Mouse (Mus musculus) heart, postnatal 0 days (tissue): ENCODE measurements at regions not wholly inside any gene's neighbourhood (a gene's known extent, or its start where the extent isn't known, plus 50 kb on each side); places are given as distances from the start of the nearest gene placed in this dataset.

ENCODE experiments used
- ATAC-seq: fragments of 200-750 bp; cut with Nextera tagmentation; 2 replicates; pipeline ENCODE4 v1.8.0; 2017; ENCODE audit warnings: low read depth, moderate number of reproducible peaks, moderate library complexity; ENCODE audit not compliant: insufficient read depth
- DNase-seq: peaks from one replicate; pipeline ENCODE4 v3.0.0-alpha.2; 2016; ENCODE audit warnings: low spot score
- H3K27ac ChIP-seq: fragments of 300-500 bp; sonication (generic); 2 replicates; pipeline ENCODE4 v1.5.1; 2014; ENCODE audit warnings: low read depth, mild to moderate bottlenecking
- H3K27me3 ChIP-seq: fragments of 300-500 bp; sonication (generic); 2 replicates; pipeline ENCODE4 v1.6.1; 2014; ENCODE audit warnings: low read length, mixed read lengths; ENCODE audit not compliant: control insufficient read depth, insufficient read depth
- H3K36me3 ChIP-seq: fragments of 300-500 bp; sonication (generic); replicated peaks from 2 replicates; pipeline ENCODE4 v1.6.1; 2014; ENCODE audit warnings: low read length, mixed read lengths; ENCODE audit not compliant: control insufficient read depth, insufficient read depth
- H3K4me1 ChIP-seq: fragments of 300-500 bp; sonication (generic); 2 replicates; pipeline ENCODE4 v1.6.1; 2014; ENCODE audit warnings: antibody characterized with exemption; ENCODE audit not compliant: control insufficient read depth, insufficient read depth
- H3K4me2 ChIP-seq: fragments of 300-500 bp; sonication (generic); 2 replicates; pipeline ENCODE4 v1.6.1; 2014; ENCODE audit warnings: low read depth, mild to moderate bottlenecking, low read length, moderate library complexity
- H3K4me3 ChIP-seq: fragments of 300-500 bp; sonication (generic); 2 replicates; pipeline ENCODE4 v1.5.1; 2014; ENCODE audit warnings: low read depth, low read length
- H3K9ac ChIP-seq: fragments of 300-500 bp; sonication (generic); replicated peaks from 2 replicates; pipeline ENCODE4 v1.6.1; 2014; ENCODE audit warnings: low read depth, low read length, mixed read lengths
- H3K9me3 ChIP-seq: fragments of 300-500 bp; sonication (generic); replicated peaks from 2 replicates; pipeline ENCODE4 v1.6.1; 2016; ENCODE audit warnings: low read length; ENCODE audit not compliant: control insufficient read depth
- CTCF ChIP-seq: IDR thresholded peaks from 2 replicates; pipeline ENCODE4 v1.5.1; 2016; ENCODE audit warnings: antibody characterized with exemption, control low read depth, low read depth
- EP300 ChIP-seq: IDR thresholded peaks from 2 replicates; pipeline ENCODE4 v1.6.1; 2016; ENCODE audit warnings: antibody characterized with exemption, low read depth
- WGBS: fragments of 180-500 bp; shearing (Covaris S2); extraction: QIAGEN DNeasy Blood & Tissue Kit; methylation state at CpG from one replicate; pipeline ENCODE4 v1.1.7; 2014; 5-methylcytosine and 5-hydroxymethylcytosine counted together

- DNase-seq (no peak), ATAC-seq (no peak)
- Histone ChIP-seq H3K27me3 (no peaks in the 10 kb centered on the region), H3K36me3 (no peaks in the 10 kb centered on the region), H3K9me3 (no peaks in the 10 kb centered on the region), H3K4me1 (no peaks in the 10 kb centered on the region), H3K4me2 (no peak overlapping the region), H3K27ac (no peak overlapping the region), H3K9ac (no peak overlapping the region), H3K4me3 (no peak overlapping the region)
- no peak for TF ChIP-seq CTCF
- 26% methylated on average over 2 of the region's 2 CpGs for WGBS
Measured at GRCm38 (mm10) chr14:102663240-102663639, 319.2 kb downstream of the Kctd12 start.

- H3K27me3 ChIP-seq, result no peaks in the 10 kb centered on the region
- H3K4me1 ChIP-seq, result no peaks in the 10 kb centered on the region
- DNase-seq (no peak), ATAC-seq (no peak)
- H3K4me2 ChIP-seq, result no peak overlapping the region
- no peak for TF ChIP-seq EP300
- no peak for TF ChIP-seq CTCF
- H3K4me3 ChIP-seq, result no peak overlapping the region
- no peak overlapping the region for H3K9ac ChIP-seq
- H3K36me3 ChIP-seq, result no peaks in the 10 kb centered on the region
- H3K27ac ChIP-seq, result no peak overlapping the region
- WGBS, result 79% methylated on average over 11 of the region's 11 CpGs
- no peaks in the 10 kb centered on the region for H3K9me3 ChIP-seq
Measured at GRCm38 (mm10) chr14:102660351-102660750, 322.1 kb downstream of the Kctd12 start.

- TF ChIP-seq CTCF (no peak), EP300 (no peak)
- no peak for ATAC-seq
- WGBS, result 70% methylated on average over 1 of the region's 1 CpGs
Measured at GRCm38 (mm10) chr14:102656235-102656634, 326.2 kb downstream of the Kctd12 start.

GRCm38 (mm10) chr14:102629601-102630000 lies 352.8 kb downstream of the Kctd12 start:
- 62% methylated on average over 2 of the region's 2 CpGs for WGBS
- no peak for ATAC-seq
- no peaks in the 10 kb centered on the region for H3K36me3 ChIP-seq
- no peaks in the 10 kb centered on the region for H3K27me3 ChIP-seq
- H3K4me2 ChIP-seq, result no peak overlapping the region
- no peak for DNase-seq
- no peaks in the 10 kb centered on the region for H3K4me1 ChIP-seq
- TF ChIP-seq CTCF (no peak), EP300 (no peak)
- H3K9me3 ChIP-seq, result no peaks in the 10 kb centered on the region
- no peak overlapping the region for H3K4me3 ChIP-seq
- no peak overlapping the region for H3K27ac ChIP-seq
- H3K9ac ChIP-seq, result no peak overlapping the region

More at GRCm38 (mm10) chr14:102656235-102656634, 326.2 kb downstream of the Kctd12 start:
- Histone ChIP-seq H3K4me2 (no peak overlapping the region), H3K27me3 (no peaks in the 10 kb centered on the region), H3K36me3 (no peaks in the 10 kb centered on the region), H3K9ac (no peak overlapping the region), H3K9me3 (no peaks in the 10 kb centered on the region), H3K4me3 (no peak overlapping the region), H3K27ac (no peak overlapping the region), H3K4me1 (no peaks in the 10 kb centered on the region)
- DNase-seq, result no peak

GRCm38 (mm10) chr14:102621546-102621945 lies 360.9 kb downstream of the Kctd12 start:
- Histone ChIP-seq H3K27me3 (no peaks in the 10 kb centered on the region), H3K36me3 (no peaks in the 10 kb centered on the region), H3K27ac (no peak overlapping the region), H3K9me3 (no peaks in the 10 kb centered on the region), H3K4me2 (no peak overlapping the region), H3K4me3 (no peak overlapping the region), H3K4me1 (no peaks in the 10 kb centered on the region), H3K9ac (no peak overlapping the region)
- no peak for TF ChIP-seq EP300
- TF ChIP-seq CTCF, result no peak
- ATAC-seq (no peak), DNase-seq (no peak)

- 69% methylated on average over 4 of the region's 4 CpGs for WGBS
- Histone ChIP-seq H3K4me2 (no peak overlapping the region), H3K27me3 (no peaks in the 10 kb centered on the region), H3K4me3 (no peak overlapping the region), H3K9me3 (no peaks in the 10 kb centered on the region), H3K9ac (no peak overlapping the region), H3K4me1 (no peaks in the 10 kb centered on the region), H3K27ac (no peak overlapping the region), H3K36me3 (no peaks in the 10 kb centered on the region)
- ATAC-seq (no peak), DNase-seq (no peak)
- TF ChIP-seq CTCF, result no peak
- no peak for TF ChIP-seq EP300
Measured at GRCm38 (mm10) chr14:102619056-102619455, 363.4 kb downstream of the Kctd12 start.
